Mouse (Mus musculus) left cerebral cortex, adult 2 months (tissue): Measurements from ENCODE around the gene Cldn7. TPM values are rescaled to one million over a fixed set of nuclear protein-coding genes. Genes with fewer than 3 reads are reported as not detected.
"Not testable (repeated sequence)": the region's sequence is repeated elsewhere in the genome, so short reads cannot be mapped to it uniquely, and the experiment has no call there.

Experiments used
- DNase-seq, 2 experiments: peaks; one replicate each; pipeline ENCODE4 v3.0.0; 2021 to 2022; ENCODE audit warnings: low spot score in 2 of 2, mixed read lengths in 1 of 2; ENCODE audit errors: extremely low spot score in 1 of 2
- H3K27ac ChIP-seq: fragments of 200-600 bp; 2 replicates; pipeline ENCODE4 v1.8.1; 2022
- H3K4me3 ChIP-seq: fragments of 200-600 bp; 2 replicates; pipeline ENCODE4 v1.8.1; 2022
- CTCF ChIP-seq: fragments of 200-600 bp; IDR thresholded peaks from 2 replicates; pipeline ENCODE4 v1.8.1; 2022; ENCODE audit warnings: antibody characterized with exemption, mild to moderate bottlenecking, moderate library complexity
- intact Hi-C: fragments of 180-260 bp; cut with DNase I; formaldehyde crosslinking; loops from one replicate; pipeline ENCODE4 v1.15.1; 2025
- long read RNA-seq, 2 experiments: library from polyadenylated mRNA; stranded (forward); transcript quantifications; one replicate each; pipeline ENCODE4 v2.0.0; 2021; ENCODE audit warnings: borderline mapping rate in 2 of 2
- total RNA-seq, 2 experiments: library from RNA; stranded (reverse); gene quantifications; 2 replicates each; pipeline ENCODE4 v1.2.3; 2021

Gene Cldn7
- not detected for total RNA-seq
- long read RNA-seq, experiment 1: 0 reads
- long read RNA-seq, experiment 2: 0 reads

DNA sequence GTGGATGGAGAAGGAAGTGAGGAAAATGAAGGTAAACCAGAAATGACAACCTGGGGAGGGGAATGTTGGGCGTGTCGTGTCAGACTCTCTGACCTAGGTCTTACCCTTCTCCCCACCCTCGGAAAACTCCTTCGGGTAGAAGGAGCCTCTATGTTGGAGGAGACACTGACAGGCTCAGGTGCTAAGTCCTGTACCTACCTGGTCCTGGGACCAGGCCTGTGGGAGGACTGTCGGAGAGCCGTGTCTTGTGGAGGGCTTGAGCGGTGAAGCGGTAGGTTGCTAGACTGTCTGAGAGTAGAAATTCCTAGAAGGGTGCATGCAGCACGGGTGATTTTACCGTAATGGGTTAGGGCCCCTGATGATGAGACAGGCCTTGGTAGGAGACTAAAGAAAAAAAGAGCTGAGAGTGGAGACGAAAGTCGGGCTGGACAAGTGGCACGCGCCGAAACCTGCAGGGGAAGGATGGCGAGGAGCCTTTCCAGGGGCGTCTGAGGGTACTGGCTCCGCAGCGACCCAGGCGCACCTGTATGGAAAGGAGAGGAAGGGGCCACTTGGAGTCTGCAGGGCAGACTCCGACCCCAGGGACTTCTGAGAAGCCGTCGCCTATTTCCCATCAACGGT, at the start of gene Cldn7:
Gene Cldn7 (plus strand): TSS at position 130 of the 621 bp plus-strand sequence.
- no peak within 1 kb of the TSS for H3K4me3 ChIP-seq
- H3K27ac ChIP-seq: no peak within 1 kb of the TSS
- intact Hi-C loops: no loop called here
- no peak for DNase-seq
- no peak for TF ChIP-seq CTCF

DNA sequence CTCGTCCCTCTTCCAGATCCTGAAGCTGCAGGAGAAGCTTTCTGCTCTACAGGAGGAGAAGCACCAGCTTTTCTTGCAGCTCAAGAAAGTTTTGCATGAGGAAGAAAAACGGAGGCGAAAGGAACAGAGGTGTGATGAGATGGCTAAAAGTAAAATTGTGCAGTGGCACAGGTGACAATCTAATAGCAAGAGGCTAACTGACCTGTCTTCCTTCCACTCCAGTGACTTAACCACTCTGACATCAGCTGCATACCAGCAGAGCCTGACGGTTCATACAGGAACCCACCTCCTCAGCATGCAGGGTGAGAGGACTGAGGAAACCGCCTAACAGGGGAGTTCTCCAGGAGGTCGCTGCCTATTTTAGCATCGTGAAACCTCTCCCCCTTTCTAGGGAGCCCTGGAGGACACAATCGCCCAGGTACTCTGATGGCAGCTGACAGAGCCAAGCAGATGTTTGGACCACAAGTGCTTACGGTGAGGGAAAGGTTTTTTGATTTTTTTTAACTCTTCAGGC, 49.6 kb upstream of the Cldn7 start:
- H3K4me3 ChIP-seq: peak overlapping the region; percentile 97
- intact Hi-C loops: no loop called here
- no peak overlapping the region for H3K27ac ChIP-seq
- no peak for DNase-seq
- no peak for TF ChIP-seq CTCF

DNA sequence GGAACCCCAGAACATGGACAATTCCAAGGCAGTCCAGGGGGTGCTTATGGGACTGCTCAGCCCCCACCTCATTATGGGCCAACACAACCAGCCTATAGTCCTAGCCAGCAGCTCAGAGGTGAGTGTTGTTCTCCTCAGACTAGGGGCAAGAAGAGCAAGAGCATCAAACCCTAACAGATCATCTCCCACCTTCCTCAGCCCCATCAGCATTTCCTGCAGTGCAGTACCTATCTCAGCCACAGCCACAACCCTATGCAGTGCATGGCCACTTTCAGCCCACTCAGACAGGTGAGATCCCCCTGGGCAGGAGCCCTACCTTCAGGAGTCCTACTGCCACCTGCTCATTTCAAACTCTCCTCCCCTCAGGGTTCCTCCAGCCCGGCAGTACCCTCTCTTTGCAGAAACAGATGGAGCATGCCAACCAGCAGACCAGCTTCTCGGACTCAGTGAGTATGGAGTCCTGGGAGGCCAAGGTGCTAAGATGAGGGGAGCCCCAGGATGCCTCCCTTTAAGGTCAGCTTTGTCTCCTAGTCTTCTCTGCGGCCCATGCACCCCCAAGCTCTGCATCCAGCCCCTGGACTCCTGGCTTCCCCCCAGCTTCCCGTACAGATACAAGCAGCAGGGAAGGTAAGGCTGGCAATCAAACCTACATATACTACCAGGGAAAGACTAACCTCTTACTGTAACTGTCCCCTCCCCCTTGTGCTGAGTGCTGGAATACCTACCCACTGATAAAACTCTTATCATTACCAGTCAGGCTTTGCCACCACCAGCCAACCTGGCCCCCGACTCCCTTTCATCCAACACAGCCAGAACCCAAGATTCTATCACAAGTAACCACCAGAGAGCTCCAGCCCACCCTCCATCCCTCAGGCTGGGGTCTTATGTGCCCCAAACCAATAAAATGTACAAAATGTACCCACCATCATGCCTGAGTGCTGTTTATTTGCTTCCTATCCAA, 48.6 kb upstream of the Cldn7 start:
- Histone ChIP-seq H3K4me3 (no peak overlapping the region), H3K27ac (no peak overlapping the region)
- DNase-seq: no peak
- intact Hi-C loops: no loop called here
- peak; percentile 15 for TF ChIP-seq CTCF

- intact Hi-C loops, H3K27ac ChIP-seq, H3K4me3 ChIP-seq, DNase-seq: not testable (repeated sequence)
These were observed 47.8 kb upstream of the Cldn7 start for GRCm38 (mm10) chr11:69916652-69917378.

DNA sequence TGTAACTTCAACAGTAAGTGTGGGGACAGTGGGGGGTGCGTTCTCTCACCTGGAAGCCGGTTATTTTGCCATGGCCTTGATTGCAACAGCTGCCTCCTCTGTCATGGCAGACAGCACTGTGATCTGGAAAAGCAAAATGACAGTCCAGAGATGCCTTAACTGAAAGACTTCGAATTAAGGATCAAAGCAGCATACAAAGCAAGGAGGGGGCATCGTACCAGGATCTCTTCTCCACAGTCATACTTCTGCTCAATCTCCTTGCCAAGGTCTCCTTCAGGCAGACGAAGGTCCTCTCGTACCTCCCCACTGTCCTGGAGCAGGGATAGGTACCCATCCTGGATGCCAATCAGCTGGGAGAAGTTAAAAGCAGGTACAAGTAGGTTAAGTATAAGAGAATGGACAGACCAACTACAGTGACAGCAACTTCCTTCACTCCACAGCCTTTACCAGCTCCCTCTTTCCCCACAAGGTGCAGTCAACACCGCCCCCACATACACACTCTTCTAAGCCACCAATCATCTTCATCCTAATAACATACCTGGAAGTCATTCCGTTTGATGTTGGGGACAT, 47.1 kb upstream of the Cldn7 start:
- no peak for DNase-seq
- Histone ChIP-seq H3K27ac (no peak overlapping the region), H3K4me3 (no peak overlapping the region)
- no peak for TF ChIP-seq CTCF
- intact Hi-C loops: no loop called here

DNA sequence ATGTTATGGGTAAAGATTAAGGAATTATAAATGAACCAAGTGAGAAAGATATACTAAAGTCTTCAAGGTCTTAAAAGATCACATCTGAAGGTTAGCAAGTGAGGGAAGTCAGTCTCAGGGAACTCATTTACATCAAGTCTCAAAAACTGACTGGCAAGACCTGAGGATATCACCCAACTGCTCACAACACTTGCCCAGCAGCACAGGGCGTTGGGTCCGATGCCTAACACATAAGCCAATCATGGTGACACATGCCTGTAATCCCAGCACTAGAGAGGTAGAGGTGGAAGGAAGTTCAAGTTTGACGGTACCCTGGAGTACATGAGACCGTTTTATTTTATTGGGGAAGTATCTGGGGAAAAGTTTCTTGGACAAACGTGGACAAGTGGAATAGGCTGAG, 46.5 kb upstream of the Cldn7 start:
- H3K27ac ChIP-seq: no peak overlapping the region
- no peak for TF ChIP-seq CTCF
- H3K4me3 ChIP-seq: no peak overlapping the region
- intact Hi-C loops: no loop called here
- DNase-seq: no peak

DNA sequence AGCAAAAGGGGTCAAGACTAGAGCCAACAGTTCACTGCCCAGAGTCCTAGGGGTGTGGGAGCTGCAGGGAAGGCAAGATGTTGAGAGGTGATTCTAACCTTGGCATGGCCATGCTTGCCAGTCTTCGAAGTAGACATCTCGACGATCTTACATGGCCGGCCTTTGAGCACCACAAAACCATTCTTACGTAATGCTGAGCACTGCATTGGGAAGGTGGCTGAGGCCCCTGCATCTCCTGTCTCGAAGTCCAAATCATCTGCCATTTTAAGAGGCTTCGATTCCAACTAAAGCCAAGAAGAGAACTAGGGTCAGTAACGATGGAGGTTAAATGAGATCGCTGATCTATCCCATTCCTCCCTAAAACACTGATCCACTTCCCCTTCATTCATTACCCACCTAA, 45.5 kb upstream of the Cldn7 start:
- Histone ChIP-seq H3K27ac (peak overlapping the region; percentile 24; the same call in 1 of the 2 replicates), H3K4me3 (peak overlapping the region; percentile 88)
- DNase-seq: no peak
- intact Hi-C loops: no loop called here
- TF ChIP-seq CTCF: no peak

GRCm38 (mm10) chr11:69919661-69920265, 44.8 kb upstream of the Cldn7 start:
- intact Hi-C loops: loop anchor here (2.0 kb wide), 1 partner anchor 61 kb away; the partner anchor contains the start of gene Ctdnep1
- TF ChIP-seq CTCF: no peak

DNA sequence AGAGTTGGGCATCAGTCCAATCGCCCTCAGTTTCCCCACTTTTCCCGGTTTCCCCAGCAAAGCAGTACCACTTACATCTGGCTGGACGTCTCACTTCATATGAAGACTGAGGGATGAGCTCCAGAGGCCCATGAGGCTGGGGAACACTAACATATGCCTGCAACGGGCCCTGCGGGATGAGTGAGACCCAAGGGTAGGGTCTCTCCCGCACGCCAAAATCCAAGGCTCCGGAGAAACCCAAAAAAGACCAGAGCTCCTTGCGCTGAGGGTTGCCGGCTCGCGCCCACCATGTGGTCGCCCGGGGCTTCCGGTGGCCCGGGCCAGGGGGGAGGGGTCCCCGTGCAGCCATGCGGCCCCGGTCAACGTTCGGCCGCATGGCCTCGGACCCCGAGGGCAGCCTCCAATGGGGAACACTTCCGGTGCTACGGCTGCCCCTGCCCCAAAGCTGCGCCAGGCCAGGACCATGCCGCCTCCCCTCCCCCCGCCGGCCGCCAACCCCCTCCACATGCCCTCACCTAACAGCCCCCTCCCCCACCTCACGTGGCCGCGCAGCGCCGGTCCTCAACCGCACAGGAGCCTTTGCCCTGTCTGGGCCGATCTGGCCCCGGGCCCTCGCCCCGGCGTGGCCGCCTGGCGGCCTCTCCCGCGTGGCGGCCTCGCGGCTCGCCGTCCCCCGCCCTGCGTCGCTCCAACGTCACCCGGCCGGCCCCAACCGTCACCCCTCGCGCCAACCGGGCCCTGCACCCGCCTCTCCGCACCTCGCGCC, 44.1 kb upstream of the Cldn7 start:
- Histone ChIP-seq H3K27ac (peak overlapping the region; percentile 95), H3K4me3 (peak overlapping the region; percentile 88)
- peak in 1 of 2 experiments; percentile 38 for DNase-seq
- no peak; the same call in 1 of the 2 replicates for TF ChIP-seq CTCF
- intact Hi-C loops: loop anchor here (2.0 kb wide), 1 partner anchor 60 kb away; the partner anchor contains the start of gene Ctdnep1

More at GRCm38 (mm10) chr11:69919661-69920265, 44.8 kb upstream of the Cldn7 start:
- H3K4me3 ChIP-seq: peak overlapping the region; percentile 88
- peak in 1 of 2 experiments; percentile 40 for DNase-seq
- peak overlapping the region; percentile 95 for H3K27ac ChIP-seq
